Mouse (Mus musculus): ENCODE results near the gene Cabp7.
"Not testable (repeated sequence)": the region's sequence is repeated elsewhere in the genome, so short reads cannot be mapped to it uniquely, and the experiment has no call there.

- TF ChIP-seq POLR2A (IDR thresholded peaks at IDR 0.05; ENCODE audit: borderline replicate concordance, control insufficient read depth, low read depth, low read length); CTCF (IDR thresholded peaks at IDR 0.05; ENCODE audit: control insufficient read depth, insufficient read depth, low read length): not testable (repeated sequence)
These were observed 36.4 kb downstream of the Cabp7 start for GRCm38 (mm10) chr11:4710188-4710587.

Data from bone marrow, adult 2 months (tissue).